Mouse (Mus musculus) brain, embryonic 14.5 days (tissue): ENCODE data around the gene Cxcr6.

Experiments used
- CTCF ChIP-seq: fragments of 200-500 bp; IDR thresholded peaks from 2 replicates; pipeline ENCODE4 v1.5.1; 2012; ENCODE audit warnings: inconsistent platforms, mild to moderate bottlenecking, moderate library complexity, borderline replicate concordance; ENCODE audit not compliant: insufficient read depth, insufficient read length; ENCODE audit errors: extremely low read depth
- POLR2A ChIP-seq: fragments of 200-500 bp; IDR thresholded peaks from 2 replicates; pipeline ENCODE4 v1.6.1; 2012; ENCODE audit warnings: mild to moderate bottlenecking, inconsistent platforms, borderline replicate concordance; ENCODE audit not compliant: poor library complexity, insufficient read depth, insufficient read length, severe bottlenecking; ENCODE audit errors: extremely low read depth

- no peak for TF ChIP-seq CTCF
- no peak for TF ChIP-seq POLR2A
Measured at GRCm38 (mm10) chr9:123760806-123761205, 45.5 kb upstream of the Cxcr6 start.
